Mouse (Mus musculus) cerebellum, adult 2 months (tissue): Measurements from ENCODE around the gene Erc2. TPM values are rescaled to one million over a fixed set of nuclear protein-coding genes. Genes with fewer than 3 reads are reported as not detected.

Experiments
- DNase-seq, 2 experiments: peaks; one replicate each; pipeline ENCODE4 v3.0.0; 2021
- H3K27ac ChIP-seq: fragments of 200-500 bp; 2 replicates; pipeline ENCODE4 v1.5.1; 2012; ENCODE audit warnings: low read length, control low read depth, inconsistent platforms; ENCODE audit not compliant: insufficient read depth
- H3K27me3 ChIP-seq: fragments of 200-500 bp; 2 replicates; pipeline ENCODE4 v1.6.1; 2012; ENCODE audit warnings: inconsistent platforms, mild to moderate bottlenecking, low read length, moderate library complexity; ENCODE audit not compliant: control insufficient read depth, insufficient read depth
- H3K4me1 ChIP-seq: fragments of 200-500 bp; 2 replicates; pipeline ENCODE4 v1.6.1; 2011; ENCODE audit warnings: low read length; ENCODE audit not compliant: control insufficient read depth, insufficient read depth
- H3K4me3 ChIP-seq: fragments of 200-500 bp; replicated peaks from 2 replicates; pipeline ENCODE3; 2011; ENCODE audit warnings: mild to moderate bottlenecking, low read depth, low read length, control low read depth; ENCODE audit not compliant: insufficient read depth
- CTCF ChIP-seq: fragments of 200-500 bp; IDR thresholded peaks from 2 replicates; pipeline ENCODE4 v1.5.1; 2011; ENCODE audit warnings: low read depth, mild to moderate bottlenecking, control low read depth, low read length, moderate library complexity, borderline replicate concordance; ENCODE audit not compliant: insufficient read depth
- POLR2A ChIP-seq: fragments of 200-500 bp; IDR thresholded peaks from 2 replicates; pipeline ENCODE4 v1.6.1; 2011; ENCODE audit warnings: low read length, control low read depth, borderline replicate concordance; ENCODE audit not compliant: insufficient read depth
- WGBS: fragments of 180-500 bp; shearing (Covaris S2); methylation state at CpG from one replicate; pipeline ENCODE4 v1.1.7; 2018; 5-methylcytosine and 5-hydroxymethylcytosine counted together
- polyA plus RNA-seq: library from polyadenylated mRNA; depleted of rRNA; stranded (reverse); fragments of >200 nt; gene quantifications from 2 replicates; pipeline ENCODE4 v1.2.3, GENCODE M21; 2012

Gene Erc2
- polyA plus RNA-seq, 1 experiment: 15.1 TPM

DNA sequence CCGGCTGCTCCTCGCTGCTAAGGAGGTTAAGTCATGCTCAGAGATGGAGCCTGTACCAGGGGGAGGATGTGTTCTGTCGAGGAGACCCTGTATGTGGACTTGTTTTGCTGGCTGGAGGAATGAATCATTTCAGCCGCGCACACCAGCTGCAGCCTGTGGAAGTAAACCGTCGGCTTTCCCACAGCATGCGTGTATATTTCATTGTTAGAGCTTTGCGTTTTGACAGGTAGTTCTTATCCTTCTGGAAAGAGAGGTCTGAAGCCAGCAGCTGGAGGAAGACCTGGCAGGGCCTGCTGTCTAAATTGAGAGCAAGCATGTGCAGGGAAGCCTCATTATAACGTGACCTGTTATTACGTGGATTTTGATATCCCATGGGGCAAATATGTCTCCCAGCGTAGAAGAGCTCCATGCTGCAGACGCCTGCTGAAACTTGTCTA is 788.6 kb downstream of the Erc2 start:
- Histone ChIP-seq H3K4me1 (no peaks in the 10 kb centered on the region), H3K27ac (no peak overlapping the region), H3K4me3 (no peak overlapping the region), H3K27me3 (no peaks in the 10 kb centered on the region)
- TF ChIP-seq POLR2A (no peak), CTCF (no peak)
- 82% methylated on average over 13 of the region's 13 CpGs for WGBS
- no peak for DNase-seq

DNA sequence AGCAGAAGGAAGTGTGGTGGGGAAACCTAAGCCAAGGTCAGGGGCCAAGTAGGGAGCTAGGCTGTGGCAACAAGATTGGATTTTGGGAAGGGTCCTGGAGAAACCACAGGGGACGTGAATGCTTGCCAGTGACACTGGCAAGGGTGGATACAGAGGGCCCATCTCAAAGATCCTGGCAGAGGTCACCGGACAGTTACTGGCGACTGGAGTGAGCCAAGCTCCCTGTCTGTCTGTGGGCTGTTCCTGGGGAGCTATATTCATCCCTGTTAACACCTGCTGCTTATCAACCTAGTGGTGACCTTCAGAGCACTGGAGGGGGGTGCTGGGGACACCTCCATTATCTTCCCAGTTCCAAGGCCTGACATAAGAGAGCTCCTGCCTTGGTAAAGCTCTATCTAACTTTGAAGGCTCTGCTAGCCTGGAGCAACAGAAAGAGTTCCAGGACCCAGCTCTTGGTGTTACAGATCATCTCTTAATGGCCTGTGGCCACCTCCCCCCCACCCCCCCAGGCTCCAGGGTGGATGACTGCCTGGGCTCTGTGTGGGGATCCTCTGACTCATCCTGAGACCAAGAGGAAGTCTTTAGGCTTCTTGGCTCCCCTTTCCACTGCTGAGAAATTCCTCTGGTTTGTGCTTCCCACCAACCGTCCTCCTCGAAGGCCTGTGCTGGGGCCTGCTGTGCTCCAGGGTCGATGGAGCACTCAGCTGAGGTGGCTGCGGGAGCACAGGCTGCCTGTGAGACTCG is 790.2 kb downstream of the Erc2 start:
- H3K27ac ChIP-seq: no peak overlapping the region
- TF ChIP-seq CTCF: no peak
- TF ChIP-seq POLR2A: no peak
- H3K4me3 ChIP-seq: no peak overlapping the region
- no peaks in the 10 kb centered on the region; the same call in 1 of the 2 replicates for H3K4me1 ChIP-seq
- DNase-seq: no peak
- no peaks in the 10 kb centered on the region for H3K27me3 ChIP-seq
- 62% methylated on average over 8 of the region's 8 CpGs for WGBS

DNA sequence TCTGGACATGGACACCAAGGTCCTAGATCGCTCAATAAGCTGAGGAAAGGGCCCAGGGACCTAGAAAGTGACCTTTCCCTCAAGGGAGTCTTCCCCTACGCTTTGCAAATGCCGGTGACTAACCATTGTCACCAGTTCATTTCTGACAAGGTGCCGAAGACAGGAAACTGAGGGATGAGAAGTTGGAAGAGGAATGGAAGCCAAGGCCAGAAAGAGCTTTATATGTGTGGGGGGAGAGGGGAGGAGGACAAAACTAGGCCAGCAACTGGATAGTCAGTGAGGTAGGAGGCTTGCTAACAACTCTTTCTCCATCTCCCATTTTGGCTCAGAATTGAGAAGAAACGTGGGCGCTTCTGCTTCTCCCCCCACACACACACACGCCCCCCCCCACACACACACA is 791.3 kb downstream of the Erc2 start:
- Histone ChIP-seq H3K4me3 (no peak overlapping the region), H3K27ac (no peak overlapping the region), H3K27me3 (no peaks in the 10 kb centered on the region), H3K4me1 (no peaks in the 10 kb centered on the region; the same call in 1 of the 2 replicates)
- WGBS: 93% methylated on average over 7 of the region's 7 CpGs
- no peak for DNase-seq
- TF ChIP-seq CTCF (no peak), POLR2A (no peak)

- 29% methylated on average over 8 of the region's 8 CpGs for WGBS
- no peak for DNase-seq
- TF ChIP-seq POLR2A: no peak
- TF ChIP-seq CTCF: no peak
- Histone ChIP-seq H3K27ac (no peak overlapping the region), H3K4me3 (no peak overlapping the region), H3K27me3 (no peaks in the 10 kb centered on the region), H3K4me1 (no peaks in the 10 kb centered on the region; the same call in 1 of the 2 replicates)
Observed at GRCm38 (mm10) chr14:28417019-28417418, 794.8 kb downstream of the Erc2 start.

DNA sequence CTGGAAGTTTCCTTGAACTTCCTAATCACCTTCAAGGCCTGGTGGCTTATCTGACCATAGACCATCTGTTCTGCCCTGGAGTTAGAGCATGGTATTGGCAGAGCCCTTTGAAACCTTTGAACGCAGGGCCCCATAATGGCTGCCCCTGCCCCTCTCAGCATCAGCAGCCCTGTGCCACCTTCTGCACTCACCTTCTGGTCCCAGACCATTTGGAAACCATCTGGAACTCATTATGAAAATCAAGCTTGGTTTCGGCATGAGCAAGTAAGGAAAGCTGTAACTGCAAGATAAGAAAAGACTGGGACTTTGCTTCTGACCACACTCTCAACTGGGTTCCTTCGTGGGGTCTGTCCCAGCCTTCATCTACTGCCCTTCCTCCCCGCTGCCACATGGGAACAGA is 796.3 kb downstream of the Erc2 start:
- DNase-seq: no peak
- no peak for TF ChIP-seq POLR2A
- TF ChIP-seq CTCF: no peak
- no peak overlapping the region for H3K27ac ChIP-seq
- H3K27me3 ChIP-seq: no peaks in the 10 kb centered on the region
- WGBS: 65% methylated on average over 4 of the region's 4 CpGs
- H3K4me3 ChIP-seq: no peak overlapping the region
- H3K4me1 ChIP-seq: no peaks in the 10 kb centered on the region; the same call in 1 of the 2 replicates

GRCm38 (mm10) chr14:28419188-28419587 is 797.0 kb downstream of the Erc2 start:
- H3K4me1 ChIP-seq: no peaks in the 10 kb centered on the region; the same call in 1 of the 2 replicates
- no peak overlapping the region for H3K27ac ChIP-seq
- H3K4me3 ChIP-seq: no peak overlapping the region
- TF ChIP-seq POLR2A (no peak), CTCF (no peak)
- WGBS: 63% methylated on average over 9 of the region's 9 CpGs
- H3K27me3 ChIP-seq: no peaks in the 10 kb centered on the region
- no peak for DNase-seq

GRCm38 (mm10) chr14:28420596-28420995 is 798.4 kb downstream of the Erc2 start:
- Histone ChIP-seq H3K4me3 (no peak overlapping the region), H3K27ac (no peak overlapping the region), H3K4me1 (no peaks in the 10 kb centered on the region; the same call in 1 of the 2 replicates), H3K27me3 (no peaks in the 10 kb centered on the region)
- WGBS: 91% methylated on average over 11 of the region's 11 CpGs
- no peak for DNase-seq
- TF ChIP-seq POLR2A (no peak), CTCF (no peak)

DNA sequence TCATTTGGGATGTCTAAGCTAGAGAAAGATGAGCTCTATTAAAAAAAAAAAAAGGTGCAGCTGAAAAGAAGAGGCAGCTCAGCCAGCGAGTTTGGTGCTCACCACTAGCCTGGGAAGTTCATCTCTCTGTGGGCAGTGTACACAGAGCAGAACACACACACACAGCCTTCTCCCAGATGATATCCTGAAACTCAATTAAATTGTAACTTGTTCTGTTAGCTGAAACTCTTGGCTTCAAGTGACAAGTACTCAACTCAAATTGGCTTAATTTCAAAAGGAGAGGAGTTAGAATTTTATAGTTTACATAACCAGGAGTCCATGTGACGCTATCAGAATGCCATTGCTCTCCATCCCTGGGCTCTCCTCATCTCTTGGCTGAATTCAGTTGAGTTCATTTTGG is 804.4 kb downstream of the Erc2 start:
- no peaks in the 10 kb centered on the region for H3K27me3 ChIP-seq
- TF ChIP-seq CTCF (no peak), POLR2A (no peak)
- no peak for DNase-seq
- H3K27ac ChIP-seq: no peak overlapping the region
- no peaks in the 10 kb centered on the region for H3K4me1 ChIP-seq
- H3K4me3 ChIP-seq: no peak overlapping the region
- WGBS: 75% methylated on average over 2 of the region's 2 CpGs
